Mouse (Mus musculus) embryo, embryonic 11.5 days (tissue): Measurements from ENCODE around the gene Adgrg1.

Experiments used
- DNase-seq: peaks from one replicate; pipeline ENCODE4 v3.0.0-alpha.2; 2012; ENCODE audit warnings: low read depth, low spot score

The Adgrg1 gene

GRCm38 (mm10) chr8:94974467-94975165 is at the start of gene Adgrg1:
Gene Adgrg1 (plus strand): TSS chr8:94974751.
- no peak for DNase-seq

- no peak for DNase-seq
These were observed 46.3 kb upstream of the Adgrg1 start for GRCm38 (mm10) chr8:94928227-94928626.

- no peak for DNase-seq
These were observed 40.6 kb upstream of the Adgrg1 start for GRCm38 (mm10) chr8:94933918-94934317.

- no peak for DNase-seq
These were observed 39.4 kb upstream of the Adgrg1 start for GRCm38 (mm10) chr8:94935172-94935571.

GRCm38 (mm10) chr8:94942566-94942965 is 32.0 kb upstream of the Adgrg1 start:
- DNase-seq = peak; percentile 46

GRCm38 (mm10) chr8:94945185-94945584 is 29.4 kb upstream of the Adgrg1 start:
- DNase-seq = no peak

- DNase-seq = no peak
These were observed 26.1 kb upstream of the Adgrg1 start for GRCm38 (mm10) chr8:94948421-94948820.

- DNase-seq = no peak
These were observed 25.5 kb upstream of the Adgrg1 start for GRCm38 (mm10) chr8:94949010-94949409.

GRCm38 (mm10) chr8:94950046-94950445 is 24.5 kb upstream of the Adgrg1 start:
- peak; percentile 69 for DNase-seq

GRCm38 (mm10) chr8:94950458-94950857 is 24.1 kb upstream of the Adgrg1 start:
- no peak for DNase-seq

GRCm38 (mm10) chr8:94952086-94952485 is 22.5 kb upstream of the Adgrg1 start:
- DNase-seq = no peak

GRCm38 (mm10) chr8:94953624-94954367 is 20.8 kb upstream of the Adgrg1 start:
- DNase-seq = no peak

GRCm38 (mm10) chr8:94954368-94954737 is 20.2 kb upstream of the Adgrg1 start:
- DNase-seq = no peak

- DNase-seq = no peak
These were observed 19.4 kb upstream of the Adgrg1 start for GRCm38 (mm10) chr8:94954921-94955758.

- DNase-seq = no peak
These were observed 18.4 kb upstream of the Adgrg1 start for GRCm38 (mm10) chr8:94956078-94956574.

- DNase-seq = no peak
These were observed 12.3 kb upstream of the Adgrg1 start for GRCm38 (mm10) chr8:94962201-94962600.

GRCm38 (mm10) chr8:94964828-94965227 is 9.7 kb upstream of the Adgrg1 start:
- DNase-seq = no peak

- DNase-seq = peak; percentile 22
These were observed 8.0 kb upstream of the Adgrg1 start for GRCm38 (mm10) chr8:94966578-94966977.

GRCm38 (mm10) chr8:94967071-94967470 is 7.5 kb upstream of the Adgrg1 start:
- DNase-seq = no peak

- no peak for DNase-seq
These were observed 7.0 kb upstream of the Adgrg1 start for GRCm38 (mm10) chr8:94967554-94967953.

- DNase-seq = no peak
These were observed 1.3 kb upstream of the Adgrg1 start for GRCm38 (mm10) chr8:94973270-94973669.

GRCm38 (mm10) chr8:94973786-94974185 is 765 bp upstream of the Adgrg1 start:
- DNase-seq = no peak
